Mouse (Mus musculus) spleen, adult 2 months (tissue): ENCODE data around the gene Sema4d.

Source experiments
- CTCF ChIP-seq: fragments of 200-500 bp; IDR thresholded peaks from 2 replicates; pipeline ENCODE4 v1.5.1; 2011; ENCODE audit warnings: mild to moderate bottlenecking, inconsistent platforms; ENCODE audit not compliant: insufficient read depth, insufficient read length, insufficient replicate concordance; ENCODE audit errors: extremely low read depth
- POLR2A ChIP-seq: fragments of 200-500 bp; IDR thresholded peaks from 2 replicates; pipeline ENCODE4 v1.6.1; 2011; ENCODE audit warnings: low read depth, low read length, inconsistent platforms

DNA sequence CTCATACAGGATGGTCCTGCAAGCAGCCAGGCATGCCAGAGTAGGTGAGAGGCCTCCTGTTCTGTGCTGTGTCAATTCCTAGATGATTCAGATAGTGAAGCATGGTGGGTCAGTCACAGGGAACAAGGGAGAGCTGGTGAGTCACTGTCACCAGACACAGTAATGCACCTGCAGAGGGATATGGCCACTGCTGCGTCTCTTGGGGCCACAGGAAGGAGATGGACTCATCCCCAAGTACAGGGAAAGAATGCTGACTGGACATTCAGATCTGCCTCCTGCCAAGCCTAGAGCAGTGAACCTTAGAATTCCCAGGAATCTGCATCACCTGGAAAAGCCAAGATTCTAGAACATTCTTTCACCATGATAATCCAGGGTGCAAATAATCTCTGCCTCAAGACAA lies 53.8 kb downstream of the Sema4d start:
- TF ChIP-seq CTCF (no peak), POLR2A (no peak)
